Mouse (Mus musculus) right cerebral cortex, postnatal 14 days (tissue): Measurements from ENCODE around the gene Ttll6.

Experiments used
- DNase-seq: peaks from one replicate; pipeline ENCODE4 v3.0.0; 2022

Gene Ttll6

DNA sequence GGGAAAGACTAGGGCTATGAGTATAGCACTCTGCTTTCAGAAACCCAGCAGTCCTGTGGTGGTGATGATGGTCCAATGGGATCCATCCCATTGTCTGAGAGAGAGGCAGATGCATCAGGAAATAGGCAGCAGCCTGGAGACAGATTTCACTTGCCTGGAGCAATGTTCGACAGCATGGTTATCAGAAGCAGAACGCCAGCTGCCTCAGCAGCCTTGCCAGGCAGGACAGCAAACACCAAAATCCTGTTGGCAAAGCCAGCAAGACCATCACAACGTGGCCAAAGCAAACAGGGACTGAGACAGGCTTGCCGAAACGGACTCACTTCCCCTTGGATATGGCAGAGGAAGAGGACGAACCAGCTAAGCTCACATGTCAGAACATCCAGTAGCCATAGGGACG is 35.4 kb downstream of the Ttll6 start:
- no peak for DNase-seq

DNA sequence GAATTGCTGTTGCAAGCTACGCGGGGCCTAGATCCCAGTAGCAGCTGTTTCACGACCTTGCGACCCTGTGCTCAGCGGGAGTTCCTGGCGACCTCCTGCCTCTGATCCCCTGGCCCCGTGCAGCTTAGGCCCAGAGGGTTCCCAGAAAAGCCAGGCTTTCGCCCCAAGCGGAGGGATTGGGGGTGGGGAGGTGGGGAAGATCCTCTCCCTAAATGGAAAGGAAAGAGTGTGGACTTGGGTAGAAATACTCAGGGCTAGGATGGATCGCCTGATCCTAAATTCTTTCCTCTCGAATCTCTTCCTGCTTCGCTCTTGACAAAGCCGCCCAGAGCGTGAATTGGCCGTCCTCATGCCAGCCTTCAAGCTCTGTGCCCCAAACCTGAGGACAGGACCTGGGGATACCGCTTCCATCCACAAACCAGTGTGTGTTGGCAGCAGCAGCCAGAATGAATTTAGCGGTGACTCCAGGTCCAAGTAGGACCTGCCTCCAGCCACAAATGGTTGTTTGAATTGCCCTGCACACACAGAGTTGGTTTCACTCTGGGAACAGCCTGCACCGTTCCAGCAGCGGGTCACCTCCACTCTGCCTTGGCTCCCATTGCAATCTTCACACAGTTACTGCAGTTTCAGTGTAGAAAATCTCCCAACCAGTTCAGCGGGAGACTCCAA is 37.3 kb downstream of the Ttll6 start:
- DNase-seq, result no peak

DNA sequence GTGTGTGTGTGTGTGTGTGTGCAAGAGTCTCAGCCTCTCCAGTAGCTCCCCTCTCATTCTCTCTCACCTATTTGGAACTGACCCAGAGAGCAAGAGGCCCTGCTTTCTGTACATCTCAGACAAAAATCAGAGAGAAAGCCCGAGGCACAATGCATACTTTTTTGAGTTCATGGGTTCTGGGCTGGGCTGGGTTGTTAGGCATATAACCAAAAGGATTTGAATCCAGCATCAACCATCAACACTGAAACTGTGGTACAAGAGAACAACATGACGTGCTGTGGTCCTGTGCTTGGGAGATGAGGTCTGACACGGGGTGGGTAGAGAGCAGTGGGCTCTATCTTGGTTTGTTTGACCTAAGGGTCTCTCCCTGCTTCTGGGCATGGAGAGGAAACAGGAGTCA is 38.0 kb downstream of the Ttll6 start:
- DNase-seq, result no peak

DNA sequence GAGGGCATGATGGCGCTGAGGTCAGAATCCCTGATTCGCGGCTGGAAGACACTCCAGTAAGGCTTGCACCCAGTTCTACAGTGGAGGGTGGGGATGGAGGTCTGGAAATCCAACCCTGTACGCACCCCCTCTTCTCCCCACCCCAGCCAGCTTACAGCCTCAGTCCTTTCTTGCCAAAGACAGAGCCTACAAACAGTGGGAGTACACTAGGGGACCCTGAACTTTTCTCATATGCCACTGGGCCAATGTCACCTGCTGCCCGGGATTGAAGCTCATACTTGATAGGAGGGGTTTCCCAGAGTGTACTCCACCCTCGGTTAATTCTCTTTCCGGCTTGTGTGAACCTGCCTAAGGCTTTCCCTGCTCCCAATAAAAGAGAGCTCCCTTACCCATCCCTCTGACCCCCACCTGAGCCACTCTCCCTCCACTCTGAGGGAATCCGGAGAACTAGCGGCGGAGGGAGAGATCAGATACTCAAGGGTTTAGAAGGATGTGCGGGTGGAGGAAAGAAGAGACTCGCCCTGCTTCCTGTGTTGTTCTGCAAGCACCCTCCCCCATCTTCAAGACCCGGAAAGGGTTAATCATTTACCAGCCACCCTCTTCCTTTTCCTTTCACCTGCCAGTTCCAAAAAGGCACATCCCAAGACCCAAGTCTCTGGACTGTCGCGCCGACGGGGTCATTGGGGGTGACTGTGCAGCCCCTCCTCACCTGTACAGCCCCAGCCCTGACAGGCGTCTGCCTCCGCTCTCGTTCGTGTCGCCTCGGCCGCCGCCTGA is 39.1 kb downstream of the Ttll6 start:
- DNase-seq, result no peak

DNA sequence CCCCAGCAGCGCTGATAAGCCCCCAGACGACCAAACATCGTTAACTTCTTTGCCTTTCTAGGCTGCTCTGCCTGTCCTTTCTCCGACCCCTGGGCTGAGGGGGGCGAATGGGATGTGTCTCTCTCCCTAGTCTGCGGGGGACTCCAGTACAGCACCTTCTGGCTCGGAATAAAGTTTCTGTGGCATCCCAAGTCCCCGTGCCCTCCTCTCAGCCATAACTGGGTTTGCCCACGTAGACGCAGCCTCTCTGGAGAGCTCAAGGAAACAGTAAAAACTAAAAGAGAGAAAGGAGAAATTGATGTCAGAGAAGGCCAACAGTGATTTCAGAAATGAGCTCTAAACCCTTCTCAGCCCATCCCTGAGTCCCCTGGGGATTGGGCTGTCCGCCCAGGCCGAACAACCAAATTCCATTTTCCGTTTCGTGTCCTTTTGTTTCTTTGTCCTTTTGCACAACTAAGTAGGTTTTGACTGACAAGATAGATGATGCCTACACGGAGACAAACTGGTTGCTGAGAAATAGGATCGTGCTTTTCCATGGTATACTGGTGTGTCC is 39.8 kb downstream of the Ttll6 start:
- DNase-seq, result no peak

DNA sequence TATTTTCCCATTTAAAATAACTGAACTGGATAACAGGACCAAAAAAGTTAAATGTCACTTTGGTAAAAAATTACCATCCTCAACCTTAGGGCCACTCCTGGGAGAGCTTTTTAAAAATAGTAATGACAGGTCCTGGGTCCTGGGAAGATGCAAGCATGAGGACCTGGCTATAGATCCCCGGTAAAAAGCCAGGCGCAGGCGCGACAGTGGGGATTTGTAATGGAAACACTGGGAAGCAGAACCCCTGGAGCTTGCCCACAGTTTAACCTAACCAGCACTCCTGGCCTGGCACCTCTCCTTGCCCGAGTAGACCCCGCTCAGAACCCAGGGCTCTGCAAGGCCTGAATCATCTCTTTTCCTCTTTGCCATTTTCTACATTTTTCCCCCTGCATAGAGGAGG is 41.3 kb downstream of the Ttll6 start:
- no peak for DNase-seq

DNA sequence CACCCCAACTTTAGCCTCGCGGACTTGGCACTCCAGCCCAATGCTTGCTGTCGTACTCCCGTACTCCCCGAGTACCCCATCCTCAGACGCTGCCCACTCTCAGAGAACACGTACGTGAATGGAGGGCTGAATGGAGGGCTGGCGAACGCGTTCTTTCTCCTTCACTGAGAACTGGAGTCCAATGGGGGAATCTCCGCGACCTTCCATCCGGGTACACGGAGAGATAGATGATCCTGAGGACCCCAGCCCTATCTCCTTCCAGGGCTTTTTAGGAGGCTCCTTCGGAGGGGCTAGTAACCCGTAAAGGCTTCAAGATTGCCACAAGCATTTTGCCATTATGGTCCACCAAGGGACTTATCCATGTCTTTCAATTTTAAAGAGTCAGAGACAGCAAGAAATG is 41.9 kb downstream of the Ttll6 start:
- no peak for DNase-seq

DNA sequence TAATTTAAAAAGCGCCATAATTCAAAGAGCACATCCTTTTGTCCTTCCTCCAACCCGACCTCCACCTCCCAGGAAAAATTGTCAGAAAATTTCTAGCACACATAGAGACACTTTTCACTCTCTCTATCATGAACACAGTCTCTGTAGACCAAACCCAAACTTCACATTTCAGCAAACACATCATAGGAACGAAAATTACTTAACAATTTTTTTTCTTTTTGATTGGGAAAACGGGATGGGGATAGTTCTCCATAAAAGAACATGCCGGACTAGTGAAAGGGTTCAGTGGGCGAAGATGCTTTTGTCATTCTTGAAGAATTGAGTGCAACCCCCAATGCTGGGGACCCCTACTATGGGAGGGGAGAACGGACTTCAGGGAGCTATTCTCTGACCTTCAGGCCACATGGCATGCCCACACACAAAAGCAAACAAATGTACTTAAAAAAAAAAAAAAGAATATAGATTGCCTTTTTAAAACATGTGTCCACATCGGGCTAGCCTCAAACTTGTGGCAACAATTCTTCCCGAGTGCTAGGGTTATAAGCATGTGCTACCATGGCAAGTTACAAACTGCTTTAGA is 42.5 kb downstream of the Ttll6 start:
- DNase-seq, result no peak

DNA sequence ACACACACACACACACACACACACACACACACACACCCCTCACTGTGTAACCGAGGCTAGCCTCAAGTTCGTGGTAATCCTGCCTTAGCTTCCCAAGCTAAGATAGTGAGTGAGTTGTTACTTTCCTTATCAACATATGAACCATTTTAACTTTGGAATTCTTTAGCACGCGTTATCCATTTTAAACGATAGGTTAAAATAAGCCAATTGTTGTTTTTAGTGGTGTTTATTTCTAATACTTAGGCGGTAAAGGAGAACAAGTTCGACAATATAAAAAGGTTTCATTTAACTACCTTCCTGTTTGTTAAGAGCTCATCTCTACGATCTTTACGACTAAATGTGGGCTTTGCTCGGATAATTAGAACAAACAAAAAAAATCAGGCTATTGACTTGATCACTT is 43.3 kb downstream of the Ttll6 start:
- no peak for DNase-seq

DNA sequence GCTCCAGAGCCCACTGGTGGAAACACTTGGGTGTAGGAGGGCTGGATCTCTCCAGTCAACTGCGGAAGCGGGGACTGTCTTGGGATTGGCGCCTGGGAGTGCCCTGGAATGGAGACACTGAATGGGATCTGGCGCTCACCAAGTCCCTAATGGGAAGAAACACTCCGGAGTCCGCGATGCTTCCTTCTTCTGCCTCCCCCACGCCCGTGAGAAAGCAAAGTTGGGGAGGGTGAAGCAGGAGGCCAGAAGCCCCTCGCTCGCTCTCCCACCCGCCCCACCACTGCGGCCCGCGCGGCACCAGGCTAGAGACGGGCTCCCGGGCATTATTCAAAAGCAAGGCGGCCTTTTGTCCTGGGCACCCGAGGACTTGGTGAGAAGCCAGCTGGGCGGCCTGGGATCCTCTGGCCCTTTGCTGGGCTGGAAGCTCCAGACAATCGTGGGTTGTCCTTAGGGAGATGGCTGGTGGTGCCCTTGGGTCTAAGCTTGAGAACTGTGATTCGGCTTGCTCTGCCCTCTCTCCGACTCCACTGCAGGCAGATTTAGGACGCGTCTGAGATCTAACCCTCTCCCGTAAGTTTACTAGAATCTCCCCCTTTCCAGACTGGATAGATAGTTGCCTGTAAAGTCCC is 44.1 kb downstream of the Ttll6 start:
- no peak for DNase-seq

DNA sequence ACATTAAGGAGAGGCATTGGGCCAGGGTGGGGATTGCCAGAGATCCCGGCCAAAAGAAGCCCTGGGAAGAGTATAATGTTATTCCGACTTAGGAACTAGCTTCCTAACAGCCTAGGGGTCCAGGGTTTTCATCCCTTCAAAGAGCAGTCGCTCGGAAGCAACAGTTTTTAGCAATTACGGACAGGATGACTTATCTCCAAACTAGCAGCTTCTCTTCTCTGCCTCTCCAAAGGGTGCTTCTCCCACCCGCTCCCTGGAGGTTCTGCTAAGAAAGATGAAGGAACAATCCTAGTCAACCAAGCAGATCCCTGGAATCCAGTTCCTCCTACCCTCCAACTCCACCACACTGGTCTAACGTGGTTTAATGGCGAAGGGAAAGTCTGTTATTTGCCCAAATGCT is 44.8 kb downstream of the Ttll6 start:
- no peak for DNase-seq

DNA sequence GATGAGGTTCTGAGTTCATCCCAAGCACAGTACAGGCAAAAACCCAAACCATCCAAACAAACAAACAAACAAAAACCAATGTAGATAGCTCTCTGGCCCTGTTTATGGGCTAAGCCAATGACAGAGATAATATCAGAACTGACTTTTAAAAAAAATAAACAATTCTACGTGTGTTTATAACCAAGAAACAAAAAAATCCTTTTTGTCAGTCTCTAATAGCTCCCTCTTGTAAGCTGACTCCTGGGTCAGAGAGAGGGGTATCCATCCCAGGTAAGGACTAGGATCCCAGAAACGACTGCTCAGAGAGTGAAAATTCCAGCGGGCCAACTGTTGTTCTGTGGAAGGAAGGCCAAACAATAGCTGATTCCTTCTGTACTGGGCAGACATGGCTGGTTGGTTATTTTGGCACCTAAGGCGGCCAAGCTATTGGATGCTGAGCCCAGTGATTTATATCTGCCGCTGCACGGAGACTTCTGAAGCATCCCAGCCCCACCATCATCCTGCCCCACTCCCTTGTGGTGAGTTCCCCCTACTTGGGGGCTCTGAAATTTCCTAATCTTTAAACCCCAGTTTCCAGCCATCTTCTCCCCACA is 45.4 kb downstream of the Ttll6 start:
- DNase-seq, result no peak

DNA sequence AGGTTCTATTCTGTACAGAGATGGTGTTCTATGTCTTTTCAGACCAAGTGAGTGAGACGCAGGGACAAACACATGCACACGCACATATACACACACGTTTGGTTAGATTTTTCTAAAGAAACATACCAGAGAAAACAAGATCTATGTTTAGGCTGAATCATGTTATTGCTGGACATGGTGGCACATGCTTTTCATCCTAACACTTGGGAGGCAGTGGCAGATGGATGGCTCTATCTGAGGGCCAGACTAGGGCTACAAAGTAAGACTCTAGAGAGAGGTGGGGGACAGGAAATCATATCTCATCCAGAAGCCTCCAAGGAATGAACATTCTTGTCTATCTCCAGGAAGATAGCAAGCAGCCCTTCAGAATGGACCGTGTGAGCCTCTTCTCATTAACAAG is 47.5 kb downstream of the Ttll6 start:
- DNase-seq, result no peak

DNA sequence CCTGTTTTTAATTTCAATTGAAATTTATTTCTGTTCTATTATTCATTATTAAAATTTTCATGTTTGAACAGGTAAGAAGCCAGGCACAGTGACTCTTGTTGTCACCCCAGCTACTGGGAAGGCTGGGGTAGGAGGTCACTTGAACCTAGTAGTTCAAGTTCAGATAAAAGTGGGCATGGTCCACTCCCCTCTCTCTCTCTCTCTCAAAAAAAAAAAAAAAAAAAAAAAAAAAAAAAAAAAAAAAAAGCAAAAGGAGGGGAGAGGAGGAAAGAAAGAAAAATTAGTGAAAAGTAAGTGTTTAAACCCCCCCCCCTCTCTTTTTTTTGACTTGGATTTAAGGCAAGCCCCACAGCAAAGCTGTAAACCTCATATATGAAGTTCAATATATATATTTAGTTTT is 50.6 kb downstream of the Ttll6 start:
- DNase-seq, result no peak

DNA sequence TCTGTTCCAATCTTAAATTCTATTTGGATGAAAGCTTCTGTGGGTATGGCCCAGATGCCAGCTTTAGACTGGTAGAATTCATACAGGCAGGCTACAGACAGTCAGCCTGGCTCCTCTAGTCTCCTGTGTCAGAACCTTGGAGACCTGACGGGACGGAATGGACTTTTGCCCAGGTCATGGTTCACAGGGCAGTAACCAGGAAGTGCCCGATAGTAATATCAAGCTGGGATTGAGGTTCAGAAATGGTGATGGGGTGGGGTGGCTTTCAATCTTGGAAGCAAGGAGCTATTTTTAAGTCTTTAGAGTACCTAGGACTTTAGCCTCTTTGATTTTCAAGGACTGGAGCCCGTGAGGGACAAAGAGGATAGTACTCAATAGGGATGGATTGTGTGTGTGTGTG is 53.7 kb downstream of the Ttll6 start:
- DNase-seq, result no peak

DNA sequence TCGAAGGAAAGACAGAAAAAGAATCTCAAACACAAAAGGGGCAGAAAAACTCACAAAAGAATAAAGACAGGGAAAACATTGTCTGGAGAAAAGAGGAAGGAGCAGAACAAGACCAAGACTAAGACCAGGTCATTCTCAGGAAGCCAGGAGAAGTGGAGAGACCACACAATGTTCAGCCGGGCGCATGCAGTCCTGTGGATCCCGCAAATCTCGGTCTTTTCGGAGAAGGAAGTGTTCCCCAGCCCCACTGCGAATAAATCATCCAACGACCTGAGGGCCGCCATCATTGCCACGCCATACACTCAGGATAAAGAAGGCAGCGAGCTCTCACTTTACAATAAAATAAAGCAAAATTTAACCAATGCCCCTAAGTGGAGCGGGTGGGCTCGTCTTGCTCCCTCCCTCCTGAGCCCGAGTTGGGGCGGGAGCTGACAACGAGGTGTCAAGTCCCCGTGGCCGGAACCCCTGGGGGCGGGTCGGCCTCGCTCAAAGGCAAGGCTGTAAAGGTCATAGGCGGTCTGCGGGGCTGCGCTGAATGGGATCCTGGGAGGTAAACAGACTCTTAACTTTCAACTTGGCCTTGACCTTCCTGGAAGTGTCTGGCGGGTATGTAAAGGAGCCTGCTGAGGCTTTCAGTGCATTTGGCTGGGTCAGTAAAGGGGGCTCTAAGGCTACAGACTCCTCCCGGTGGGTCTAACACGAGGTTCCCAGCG is 56.4 kb downstream of the Ttll6 start:
- DNase-seq, result no peak

DNA sequence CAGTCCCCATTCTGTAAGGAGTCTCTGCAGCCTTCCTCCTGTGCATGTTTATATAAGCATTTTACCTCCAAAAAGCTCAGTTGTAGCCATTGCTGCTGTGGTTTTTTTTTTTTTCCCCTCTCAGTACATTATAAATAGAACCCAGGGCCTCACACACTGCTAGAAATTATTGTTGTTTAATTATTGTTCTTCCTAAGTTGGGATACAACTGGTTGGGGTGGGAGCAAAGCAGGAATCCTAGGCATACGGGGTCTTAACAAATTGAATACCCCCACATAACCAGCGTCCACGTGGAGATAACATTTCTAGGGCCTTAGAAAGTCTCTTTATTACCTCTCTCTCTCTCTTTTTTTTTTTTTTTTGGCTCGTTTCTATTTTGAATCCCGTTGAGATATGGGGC is 57.5 kb downstream of the Ttll6 start:
- DNase-seq, result no peak

DNA sequence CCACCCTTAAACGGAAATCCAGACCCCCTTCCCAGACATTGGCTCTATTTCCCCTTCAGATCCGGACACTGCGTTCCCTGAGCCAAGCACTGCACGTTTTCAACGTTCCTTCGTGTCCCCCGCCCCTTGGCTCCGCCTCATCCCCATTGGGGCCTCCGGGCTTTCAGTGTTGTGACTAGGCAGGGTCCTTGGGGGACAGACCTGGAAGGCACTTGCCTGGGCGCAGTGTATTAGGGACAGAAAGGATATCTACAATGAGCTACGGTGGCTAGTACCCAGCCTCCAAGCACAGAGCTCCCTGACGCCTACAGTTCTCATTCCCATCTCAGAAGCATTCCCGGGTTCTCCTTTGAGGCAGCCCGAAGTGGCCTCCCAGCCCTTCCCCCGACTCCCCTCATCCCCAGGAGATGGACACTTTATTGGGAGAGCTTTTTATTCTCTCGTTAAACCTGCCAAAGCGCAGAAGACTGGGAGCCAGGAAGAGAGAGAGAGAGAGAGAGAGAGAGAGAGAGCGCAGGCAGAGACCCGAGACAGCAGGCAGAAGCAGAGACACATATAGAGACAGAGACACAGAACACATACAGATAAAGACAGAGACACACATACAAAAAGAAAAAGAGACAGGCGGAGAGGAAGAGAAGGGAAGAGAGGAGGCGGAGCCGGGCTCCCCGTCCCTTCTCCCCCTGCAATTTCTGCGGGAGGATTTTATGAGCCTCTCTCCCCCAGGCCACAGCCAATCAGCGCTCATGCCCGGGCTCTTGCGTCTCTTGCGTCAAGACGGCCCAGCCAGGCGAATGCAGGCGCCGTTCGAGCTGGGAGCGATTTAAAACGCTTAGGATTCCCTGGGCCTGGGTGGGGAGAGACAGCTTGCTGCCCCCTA is 60.2 kb downstream of the Ttll6 start, which contains the start of gene Hoxb13:
Gene Hoxb13 (plus strand): TSS at position 796 of the 880 bp plus-strand sequence.
- no peak for DNase-seq

DNA sequence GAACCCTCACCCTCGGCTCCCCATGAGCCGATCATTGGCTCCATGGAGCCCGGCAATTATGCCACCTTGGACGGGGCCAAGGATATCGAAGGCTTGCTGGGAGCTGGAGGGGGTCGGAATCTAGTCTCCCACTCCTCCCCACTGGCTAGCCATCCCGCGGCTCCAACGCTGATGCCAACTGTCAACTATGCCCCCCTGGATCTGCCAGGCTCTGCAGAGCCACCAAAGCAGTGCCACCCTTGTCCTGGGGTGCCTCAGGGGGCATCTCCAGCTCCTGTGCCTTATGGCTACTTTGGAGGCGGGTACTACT is 60.8 kb downstream of the Ttll6 start:
- DNase-seq, result no peak

DNA sequence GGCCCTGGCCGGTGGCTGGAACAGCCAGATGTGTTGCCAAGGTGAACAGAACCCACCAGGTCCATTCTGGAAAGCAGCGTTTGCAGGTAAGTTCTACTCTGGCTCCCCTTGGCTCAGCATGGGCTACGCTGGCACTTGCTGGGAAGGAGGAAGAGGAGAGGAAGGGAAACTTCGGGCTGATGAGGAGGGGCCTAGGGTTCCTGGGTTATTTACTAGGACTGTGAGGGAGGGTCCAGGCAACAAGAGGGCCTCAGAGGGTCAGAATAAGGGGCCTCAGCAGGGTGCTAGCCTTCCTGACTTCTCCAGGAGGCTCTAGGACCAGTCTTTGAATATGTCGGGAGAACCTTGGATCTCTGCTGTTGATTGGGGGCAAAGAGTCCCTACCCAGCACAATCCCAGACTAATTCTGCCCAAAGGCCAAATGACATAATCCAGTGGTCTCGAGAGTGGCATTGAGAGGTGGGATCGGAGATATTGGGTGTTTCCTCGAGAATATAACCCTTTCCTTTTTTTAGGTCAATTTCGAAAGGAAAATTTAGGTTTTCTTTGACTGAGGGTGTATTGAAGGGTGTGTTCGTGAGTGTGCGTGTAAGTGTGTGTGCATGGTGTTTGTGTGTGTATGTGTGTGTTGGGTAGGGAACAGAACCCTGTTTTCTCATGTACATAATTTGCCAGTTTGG is 61.5 kb downstream of the Ttll6 start:
- no peak for DNase-seq

DNA sequence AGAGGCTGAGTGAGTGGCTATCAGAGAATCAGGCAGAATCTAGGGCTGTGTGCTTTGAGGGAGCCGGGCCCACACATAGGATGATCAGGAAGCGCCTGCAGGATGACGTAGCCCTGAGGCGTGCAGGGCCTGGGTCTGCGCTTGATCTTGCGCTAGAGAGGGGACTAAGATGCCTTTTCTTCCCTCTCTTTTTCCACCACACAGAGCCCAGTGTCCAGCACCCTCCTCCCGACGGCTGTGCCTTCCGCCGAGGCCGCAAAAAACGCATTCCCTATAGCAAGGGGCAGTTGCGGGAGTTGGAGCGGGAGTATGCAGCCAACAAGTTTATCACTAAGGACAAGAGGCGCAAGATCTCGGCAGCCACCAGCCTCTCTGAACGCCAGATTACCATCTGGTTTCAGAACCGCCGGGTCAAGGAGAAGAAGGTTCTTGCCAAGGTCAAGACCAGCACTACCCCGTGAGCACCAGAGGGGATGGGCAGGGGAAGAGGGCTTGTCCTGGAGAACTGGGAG is 62.2 kb downstream of the Ttll6 start:
- DNase-seq, result no peak
